Mouse (Mus musculus) frontal cortex, postnatal 14 days (tissue): Measurements from ENCODE around the gene Furin.

ENCODE experiments used
- DNase-seq, 2 experiments: peaks; one replicate each; pipeline ENCODE4 v3.0.0; 2022; ENCODE audit warnings: low spot score in 2 of 2

Furin gene

GRCm38 (mm10) chr7:80372166-80372565 is 33.1 kb downstream of the Furin start:
- no peak for DNase-seq

- DNase-seq: peak in 1 of 2 experiments; percentile 67
Observed at GRCm38 (mm10) chr7:80371041-80371751, 34.0 kb downstream of the Furin start, which contains the start of gene Man2a2. TSS of gene Man2a2 (minus strand) at chr7:80371375.

GRCm38 (mm10) chr7:80370649-80371040 is 34.6 kb downstream of the Furin start:
- peak; percentile 73 to 76 for DNase-seq

- DNase-seq: no peak
Observed at GRCm38 (mm10) chr7:80369967-80370431, 35.2 kb downstream of the Furin start.

GRCm38 (mm10) chr7:80369461-80369860 is 35.8 kb downstream of the Furin start:
- no peak for DNase-seq

GRCm38 (mm10) chr7:80368635-80369421 is 36.4 kb downstream of the Furin start:
- DNase-seq: no peak

GRCm38 (mm10) chr7:80368009-80368408 is 37.2 kb downstream of the Furin start:
- DNase-seq: no peak

- DNase-seq: no peak
Observed at GRCm38 (mm10) chr7:80367232-80367631, 38.0 kb downstream of the Furin start.

GRCm38 (mm10) chr7:80365759-80366158 is 39.5 kb downstream of the Furin start:
- DNase-seq: no peak

GRCm38 (mm10) chr7:80360435-80360834 is 44.8 kb downstream of the Furin start:
- DNase-seq: no peak

- no peak for DNase-seq
Observed at GRCm38 (mm10) chr7:80358039-80358438, 47.2 kb downstream of the Furin start.

GRCm38 (mm10) chr7:80357156-80357555 is 48.1 kb downstream of the Furin start:
- DNase-seq: no peak

- DNase-seq: no peak
Observed at GRCm38 (mm10) chr7:80356351-80356750, 48.9 kb downstream of the Furin start.

GRCm38 (mm10) chr7:80352920-80353319 is 52.3 kb downstream of the Furin start:
- DNase-seq: no peak

GRCm38 (mm10) chr7:80350808-80351207 is 54.4 kb downstream of the Furin start:
- no peak for DNase-seq

GRCm38 (mm10) chr7:80347670-80348586 is 57.3 kb downstream of the Furin start:
- DNase-seq: no peak

- no peak for DNase-seq
Observed at GRCm38 (mm10) chr7:80346830-80347229, 58.4 kb downstream of the Furin start.

- DNase-seq: no peak
Observed at GRCm38 (mm10) chr7:80346173-80346572, 59.1 kb downstream of the Furin start.

GRCm38 (mm10) chr7:80343270-80344018 is 61.8 kb downstream of the Furin start:
- no peak for DNase-seq

- peak; percentile 89 to 90 for DNase-seq
Observed at GRCm38 (mm10) chr7:80342858-80343257, 62.4 kb downstream of the Furin start, which contains the start of gene Hddc3. TSS of gene Hddc3 (plus strand) at chr7:80343104.

GRCm38 (mm10) chr7:80341793-80342192 is 63.4 kb downstream of the Furin start:
- DNase-seq: no peak
